Mouse (Mus musculus): ENCODE measurements around the gene Rnf217.
A peak's percentile ranks its signal among the peaks of the same experiment; 100 is the strongest.

DNA sequence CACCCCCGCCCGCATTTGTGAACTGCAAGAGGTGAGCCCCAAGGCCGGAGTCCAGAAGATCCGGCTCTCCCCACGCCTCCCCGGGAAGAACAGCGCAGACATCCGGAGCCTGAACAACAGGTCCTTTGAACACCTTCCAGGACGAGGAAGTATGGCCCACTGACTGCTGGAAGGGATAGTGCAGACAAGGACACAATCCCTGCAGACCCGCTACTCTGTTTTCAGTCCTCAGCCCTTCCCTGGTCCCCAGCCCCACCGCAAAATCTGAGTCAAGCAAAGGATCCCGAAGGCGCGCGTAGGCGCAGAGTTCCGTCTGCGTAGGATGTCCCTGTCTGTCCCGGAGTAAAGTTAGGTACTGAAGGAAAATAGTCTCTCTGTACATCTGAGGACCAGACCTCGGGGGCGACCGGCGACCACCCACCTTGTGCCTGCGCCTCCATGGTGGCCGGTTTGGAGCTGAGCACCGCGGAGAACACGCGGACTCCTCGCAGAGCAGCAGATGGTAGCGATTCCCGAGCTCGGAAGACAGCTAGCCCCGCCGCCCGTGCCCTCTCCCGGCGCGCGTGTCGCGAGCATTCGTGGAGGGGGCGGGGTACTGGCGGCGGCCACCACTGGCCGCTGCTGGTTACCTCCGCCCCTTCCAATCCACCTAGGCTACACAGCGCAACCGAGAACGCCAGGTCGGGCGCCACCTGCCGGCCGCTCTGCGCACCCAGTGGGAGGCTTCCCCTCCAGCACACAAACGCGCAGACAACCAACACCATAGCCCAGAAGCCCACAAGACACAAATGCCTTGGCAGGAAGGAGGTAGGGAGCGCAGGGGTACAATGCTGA, 163.5 kb downstream of the Rnf217 start, which contains the start of gene Tpd52l1:
- TF ChIP-seq CTCF (IDR thresholded peaks at IDR 0.05; ENCODE audit: insufficient read depth, low read length), result peak; percentile 65
- TF ChIP-seq POLR2A (IDR thresholded peaks at IDR 0.05; ENCODE audit: borderline replicate concordance, extremely low read depth, low read depth, low read length), result no peak
